Mouse (Mus musculus): ENCODE data around the gene Prok2. TPM values are rescaled to one million over a fixed set of nuclear protein-coding genes. Genes with fewer than 3 reads are reported as not detected.
A peak's percentile ranks its signal among the peaks of the same experiment; 100 is the strongest.

Prok2 gene
- polyA plus RNA-seq (2014; fragmentation: Nextera tagmentation; extraction: Ambion mirVana) = not detected in 2 replicates

DNA sequence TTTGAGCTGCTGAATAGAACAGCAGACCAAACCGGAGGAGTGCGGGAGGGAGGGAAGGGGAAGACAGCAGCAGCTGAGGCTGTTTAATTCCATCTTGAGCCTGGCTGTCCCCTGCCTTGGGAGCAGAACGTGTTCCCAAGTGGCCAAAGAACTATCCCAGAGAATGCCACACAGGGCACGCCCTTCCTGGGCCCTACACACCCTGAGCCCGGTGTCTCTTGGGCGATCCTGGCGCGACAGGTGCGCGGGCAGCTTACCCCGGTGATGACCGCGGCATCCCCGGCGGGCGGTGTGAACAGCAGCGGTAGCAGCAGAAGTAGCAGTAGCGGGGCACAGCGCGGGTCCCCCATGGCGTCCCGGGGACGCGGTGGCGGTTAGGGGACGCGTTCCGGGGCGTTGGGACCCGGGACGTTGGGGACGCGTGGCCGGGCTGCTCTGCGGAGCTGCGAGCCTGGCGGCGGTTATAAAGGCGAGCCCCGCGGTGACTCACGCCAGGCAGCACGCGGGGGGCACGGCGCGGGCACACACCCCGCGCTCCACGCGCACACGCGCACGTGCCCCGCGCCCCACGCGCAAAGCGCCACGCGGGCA, at the start of gene Prok2:
Gene Prok2 (minus strand): TSS at position 422 of the 591 bp plus-strand sequence.
- H3K27me3 ChIP-seq (ENCODE audit: control insufficient read depth, insufficient read depth, low read length) = peaks cover 28% of the 10 kb centered on the region
- no peaks in the 10 kb centered on the region for H3K9me3 ChIP-seq (ENCODE audit: control insufficient read depth, low read length)
- peak within 1 kb of the TSS; percentile 90 for H3K4me2 ChIP-seq (ENCODE audit: low read depth, low read length)
- peaks cover 10% of the 10 kb centered on the region for H3K4me1 ChIP-seq (ENCODE audit: control insufficient read depth, insufficient read depth, low read length)
- WGBS = under 1% methylated on average over 37 of the region's 61 CpGs
- H3K4me3 ChIP-seq (ENCODE audit: low read depth, low read length) = peak within 1 kb of the TSS; percentile 42
- peak; percentile 49; the same call in 1 of the 2 replicates for ATAC-seq (ENCODE audit: low read depth)
- no peak within 1 kb of the TSS for H3K27ac ChIP-seq (ENCODE audit: low read depth, low read length)
- no peaks in the 10 kb centered on the region for H3K36me3 ChIP-seq (ENCODE audit: control insufficient read depth, insufficient read depth, low read length)
- H3K9ac ChIP-seq (replicated peaks; ENCODE audit: low read depth, low read length) = peak within 1 kb of the TSS; percentile 41

DNA sequence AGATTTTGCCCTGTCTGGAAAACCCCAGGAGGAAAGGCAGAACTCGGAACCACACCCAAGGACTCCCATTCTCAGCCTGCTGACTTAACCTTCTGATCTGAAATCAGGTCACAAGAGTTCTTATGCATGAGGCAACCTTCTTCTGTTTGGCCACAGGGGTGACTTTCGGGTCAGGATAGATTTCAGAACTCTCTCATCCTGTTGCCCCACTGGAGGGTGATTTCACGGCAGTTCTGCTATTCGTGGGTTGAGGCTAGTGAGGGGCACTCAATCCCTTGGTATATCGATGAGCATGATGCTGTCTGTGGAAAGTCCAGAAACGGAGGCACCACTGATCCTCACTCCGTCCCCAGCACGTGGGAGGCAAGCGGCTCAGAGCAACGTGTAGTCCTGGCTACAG, 48.5 kb upstream of the Prok2 start:
- Histone ChIP-seq H3K4me3 (ENCODE audit: low read depth, low read length) (no peak overlapping the region), H3K4me1 (ENCODE audit: control insufficient read depth, insufficient read depth, low read length) (peaks cover 2% of the 10 kb centered on the region; the same call in 1 of the 2 replicates), H3K36me3 (ENCODE audit: control insufficient read depth, insufficient read depth, low read length) (no peaks in the 10 kb centered on the region), H3K9me3 (ENCODE audit: control insufficient read depth, low read length) (no peaks in the 10 kb centered on the region), H3K9ac (replicated peaks; ENCODE audit: low read depth, low read length) (no peak overlapping the region), H3K27ac (ENCODE audit: low read depth, low read length) (no peak overlapping the region), H3K27me3 (ENCODE audit: control insufficient read depth, insufficient read depth, low read length) (no peaks in the 10 kb centered on the region), H3K4me2 (ENCODE audit: low read depth, low read length) (no peak overlapping the region)
- WGBS = 78% methylated on average over 10 of the region's 10 CpGs
- no peak for ATAC-seq (ENCODE audit: low read depth)

DNA sequence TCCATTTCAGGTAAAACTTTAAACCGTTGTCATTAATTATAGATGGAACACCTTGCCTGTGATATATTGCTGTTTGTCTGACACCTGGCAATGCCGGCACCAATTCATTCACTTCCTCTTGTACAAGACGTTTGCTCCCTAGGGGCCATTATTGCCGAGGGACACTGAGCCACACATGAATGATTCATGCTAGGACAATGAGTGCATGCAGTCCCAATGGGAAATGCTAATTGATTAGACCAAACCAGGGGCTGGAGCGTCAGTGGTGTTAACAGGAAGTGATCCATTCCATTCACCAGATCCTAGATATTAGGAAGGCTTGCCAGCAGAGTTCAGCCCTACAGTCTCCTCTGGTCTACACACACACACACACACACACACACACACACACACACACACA, 42.3 kb upstream of the Prok2 start:
- H3K9me3 ChIP-seq (ENCODE audit: control insufficient read depth, low read length) = no peaks in the 10 kb centered on the region
- no peaks in the 10 kb centered on the region for H3K27me3 ChIP-seq (ENCODE audit: control insufficient read depth, insufficient read depth, low read length)
- H3K9ac ChIP-seq (replicated peaks; ENCODE audit: low read depth, low read length) = no peak overlapping the region
- H3K36me3 ChIP-seq (ENCODE audit: control insufficient read depth, insufficient read depth, low read length) = no peaks in the 10 kb centered on the region
- H3K4me3 ChIP-seq (ENCODE audit: low read depth, low read length) = no peak overlapping the region
- WGBS = 16% methylated on average over 5 of the region's 5 CpGs
- H3K27ac ChIP-seq (ENCODE audit: low read depth, low read length) = no peak overlapping the region
- ATAC-seq (ENCODE audit: low read depth) = no peak
- no peak overlapping the region for H3K4me2 ChIP-seq (ENCODE audit: low read depth, low read length)
- H3K4me1 ChIP-seq (ENCODE audit: control insufficient read depth, insufficient read depth, low read length) = no peaks in the 10 kb centered on the region

DNA sequence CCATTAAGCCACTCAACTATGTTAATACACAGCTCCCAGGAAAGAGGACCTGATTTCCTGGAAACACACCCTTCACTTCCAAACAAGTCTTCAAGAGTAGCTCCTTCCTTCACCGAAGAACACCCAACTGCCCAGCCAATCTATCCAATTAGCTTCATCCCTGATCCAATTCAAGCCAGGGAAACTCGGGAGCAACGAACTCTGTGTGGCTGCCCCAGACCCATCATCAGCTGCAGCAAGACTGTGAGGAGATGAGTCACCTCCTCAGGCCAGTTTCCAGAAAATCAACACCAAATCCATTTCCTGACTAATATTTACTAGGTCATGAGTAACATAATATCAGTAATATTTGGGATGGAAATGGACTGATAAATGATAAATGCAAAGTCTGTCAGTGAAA, 38.7 kb upstream of the Prok2 start:
- Histone ChIP-seq H3K9me3 (ENCODE audit: control insufficient read depth, low read length) (no peaks in the 10 kb centered on the region), H3K4me1 (ENCODE audit: control insufficient read depth, insufficient read depth, low read length) (peaks cover 4% of the 10 kb centered on the region; the same call in 1 of the 2 replicates), H3K36me3 (ENCODE audit: control insufficient read depth, insufficient read depth, low read length) (no peaks in the 10 kb centered on the region), H3K27me3 (ENCODE audit: control insufficient read depth, insufficient read depth, low read length) (no peaks in the 10 kb centered on the region), H3K27ac (ENCODE audit: low read depth, low read length) (no peak overlapping the region), H3K4me3 (ENCODE audit: low read depth, low read length) (no peak overlapping the region), H3K4me2 (ENCODE audit: low read depth, low read length) (no peak overlapping the region), H3K9ac (replicated peaks; ENCODE audit: low read depth, low read length) (no peak overlapping the region)
- 90% methylated on average over 3 of the region's 3 CpGs for WGBS
- no peak for ATAC-seq (ENCODE audit: low read depth)

DNA sequence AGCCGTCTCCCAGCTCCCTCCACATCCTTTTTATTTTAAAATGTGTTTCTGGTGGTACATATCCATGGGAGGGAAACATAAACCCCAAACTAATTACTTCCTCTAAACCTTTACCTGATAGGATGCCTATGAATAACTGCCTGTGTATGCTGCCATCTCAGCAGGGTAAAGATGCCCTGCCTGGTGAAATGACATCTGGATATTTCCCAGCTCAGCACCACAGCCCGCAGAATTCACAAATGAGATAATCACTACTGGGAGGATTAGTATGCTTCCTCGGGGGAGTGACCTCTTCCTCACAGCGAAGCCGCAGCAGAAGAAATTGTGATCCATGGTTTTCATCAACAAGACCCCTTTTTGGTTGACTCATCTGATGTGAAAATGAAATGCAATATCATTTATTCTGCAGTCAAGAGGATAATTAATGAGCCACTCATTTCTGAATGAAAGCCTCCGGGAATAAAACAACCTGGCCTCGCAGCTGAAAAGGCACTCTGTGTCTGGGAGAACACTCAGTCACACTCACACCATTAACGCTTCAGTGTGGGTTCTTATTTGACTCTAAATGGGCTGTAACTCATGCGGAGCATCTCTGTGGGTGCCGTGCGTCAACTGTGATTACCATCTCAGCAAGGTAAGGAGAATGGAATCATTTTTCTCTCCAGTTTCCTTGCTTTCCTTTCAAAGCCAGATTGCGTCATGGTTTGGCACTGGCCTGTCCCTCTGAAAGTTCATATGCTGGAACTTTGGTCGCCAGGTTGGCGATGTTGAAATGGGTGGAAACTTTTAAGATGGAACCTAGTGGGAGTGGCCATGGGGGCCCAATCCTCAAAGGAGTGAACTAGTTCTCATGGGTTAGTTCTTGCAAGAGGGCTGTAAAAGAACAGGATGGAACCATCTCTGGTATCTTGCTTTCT, 36.1 kb upstream of the Prok2 start:
- WGBS = 26% methylated on average over 14 of the region's 14 CpGs
- Histone ChIP-seq H3K4me3 (ENCODE audit: low read depth, low read length) (no peak overlapping the region), H3K36me3 (ENCODE audit: control insufficient read depth, insufficient read depth, low read length) (no peaks in the 10 kb centered on the region), H3K9ac (replicated peaks; ENCODE audit: low read depth, low read length) (no peak overlapping the region), H3K4me2 (ENCODE audit: low read depth, low read length) (no peak overlapping the region), H3K27me3 (ENCODE audit: control insufficient read depth, insufficient read depth, low read length) (no peaks in the 10 kb centered on the region), H3K27ac (ENCODE audit: low read depth, low read length) (no peak overlapping the region), H3K9me3 (ENCODE audit: control insufficient read depth, low read length) (no peaks in the 10 kb centered on the region), H3K4me1 (ENCODE audit: control insufficient read depth, insufficient read depth, low read length) (peaks cover 4% of the 10 kb centered on the region; the same call in 1 of the 2 replicates)
- peak; percentile 60; the same call in 1 of the 2 replicates for ATAC-seq (ENCODE audit: low read depth)

DNA sequence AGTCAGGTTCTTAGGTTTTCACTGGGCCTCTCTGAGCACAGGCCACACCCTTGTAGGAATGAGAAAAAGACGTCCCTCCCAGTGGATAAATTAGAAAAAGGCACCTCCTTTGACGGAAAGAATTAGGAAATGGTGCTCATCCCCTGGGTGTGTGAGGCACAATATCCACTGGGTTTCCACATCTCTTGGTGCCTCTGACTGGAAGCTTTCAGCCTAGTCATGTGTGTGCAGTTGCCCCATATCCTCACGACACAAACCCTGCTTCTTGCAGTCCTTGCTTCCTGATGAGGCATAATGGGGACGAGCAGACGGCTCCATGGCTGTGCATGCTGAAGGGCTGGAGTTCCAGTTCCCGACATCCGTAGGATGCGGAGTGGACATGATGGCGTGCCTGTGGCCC, 29.9 kb upstream of the Prok2 start:
- no peak for ATAC-seq (ENCODE audit: low read depth)
- H3K4me2 ChIP-seq (ENCODE audit: low read depth, low read length) = no peak overlapping the region
- WGBS = 88% methylated on average over 9 of the region's 9 CpGs

DNA sequence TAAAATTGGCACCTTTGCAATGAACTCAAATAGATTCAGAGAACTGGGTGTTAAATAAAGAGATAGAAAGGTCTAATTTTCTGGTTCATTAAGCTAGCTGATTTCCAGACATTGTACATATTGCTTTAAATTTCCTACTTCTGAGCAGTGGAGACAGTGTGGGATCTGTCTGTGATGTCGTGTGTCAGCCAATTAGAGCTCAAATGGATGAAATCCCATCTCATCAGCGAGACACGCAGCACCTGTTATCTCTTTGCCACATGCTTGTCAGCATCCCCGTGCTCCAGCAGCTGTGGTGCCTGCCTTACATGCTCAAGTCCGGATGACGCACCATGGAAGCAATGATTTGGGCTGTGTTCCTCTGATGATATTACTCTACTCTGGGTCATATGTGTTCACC, 25.1 kb upstream of the Prok2 start:
- Histone ChIP-seq H3K9me3 (ENCODE audit: control insufficient read depth, low read length) (no peaks in the 10 kb centered on the region), H3K4me1 (ENCODE audit: control insufficient read depth, insufficient read depth, low read length) (no peaks in the 10 kb centered on the region), H3K9ac (replicated peaks; ENCODE audit: low read depth, low read length) (no peak overlapping the region), H3K36me3 (ENCODE audit: control insufficient read depth, insufficient read depth, low read length) (no peaks in the 10 kb centered on the region), H3K27ac (ENCODE audit: low read depth, low read length) (no peak overlapping the region), H3K4me2 (ENCODE audit: low read depth, low read length) (no peak overlapping the region), H3K27me3 (ENCODE audit: control insufficient read depth, insufficient read depth, low read length) (no peaks in the 10 kb centered on the region), H3K4me3 (ENCODE audit: low read depth, low read length) (no peak overlapping the region)
- ATAC-seq (ENCODE audit: low read depth) = no peak
- WGBS = 52% methylated on average over 6 of the region's 6 CpGs

More for the DNA sequence above, 29.9 kb upstream of the Prok2 start:
- H3K27me3 ChIP-seq (ENCODE audit: control insufficient read depth, insufficient read depth, low read length) = no peaks in the 10 kb centered on the region
- H3K4me3 ChIP-seq (ENCODE audit: low read depth, low read length) = no peak overlapping the region
- no peaks in the 10 kb centered on the region for H3K4me1 ChIP-seq (ENCODE audit: control insufficient read depth, insufficient read depth, low read length)
- no peak overlapping the region for H3K27ac ChIP-seq (ENCODE audit: low read depth, low read length)
- no peaks in the 10 kb centered on the region for H3K36me3 ChIP-seq (ENCODE audit: control insufficient read depth, insufficient read depth, low read length)
- H3K9me3 ChIP-seq (ENCODE audit: control insufficient read depth, low read length) = no peaks in the 10 kb centered on the region
- H3K9ac ChIP-seq (replicated peaks; ENCODE audit: low read depth, low read length) = no peak overlapping the region

DNA sequence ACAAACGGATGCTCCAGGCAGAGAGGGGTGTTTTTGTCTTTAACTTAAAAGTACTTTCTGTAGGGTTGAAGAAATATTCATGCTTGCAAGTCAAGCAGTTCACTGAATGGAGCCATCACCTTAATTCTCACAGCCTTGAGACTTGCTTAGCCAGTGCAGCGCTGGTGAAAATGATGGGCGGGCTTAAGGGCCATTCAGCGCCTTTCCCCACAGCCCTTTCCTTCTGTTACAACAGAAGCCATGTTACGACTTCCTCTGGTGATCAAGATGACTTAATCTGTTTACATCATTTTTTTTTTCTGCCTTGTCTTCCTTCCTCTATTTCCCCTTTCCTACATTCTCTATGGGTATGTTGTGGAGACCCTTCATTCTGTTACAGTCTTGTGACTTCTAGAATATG, 20.1 kb upstream of the Prok2 start:
- Histone ChIP-seq H3K4me3 (ENCODE audit: low read depth, low read length) (no peak overlapping the region), H3K4me2 (ENCODE audit: low read depth, low read length) (no peak overlapping the region), H3K9me3 (ENCODE audit: control insufficient read depth, low read length) (no peaks in the 10 kb centered on the region), H3K9ac (replicated peaks; ENCODE audit: low read depth, low read length) (no peak overlapping the region), H3K36me3 (ENCODE audit: control insufficient read depth, insufficient read depth, low read length) (no peaks in the 10 kb centered on the region), H3K27me3 (ENCODE audit: control insufficient read depth, insufficient read depth, low read length) (no peaks in the 10 kb centered on the region), H3K4me1 (ENCODE audit: control insufficient read depth, insufficient read depth, low read length) (no peaks in the 10 kb centered on the region), H3K27ac (ENCODE audit: low read depth, low read length) (no peak overlapping the region)
- ATAC-seq (ENCODE audit: low read depth) = no peak
- 83% methylated on average over 5 of the region's 5 CpGs for WGBS

DNA sequence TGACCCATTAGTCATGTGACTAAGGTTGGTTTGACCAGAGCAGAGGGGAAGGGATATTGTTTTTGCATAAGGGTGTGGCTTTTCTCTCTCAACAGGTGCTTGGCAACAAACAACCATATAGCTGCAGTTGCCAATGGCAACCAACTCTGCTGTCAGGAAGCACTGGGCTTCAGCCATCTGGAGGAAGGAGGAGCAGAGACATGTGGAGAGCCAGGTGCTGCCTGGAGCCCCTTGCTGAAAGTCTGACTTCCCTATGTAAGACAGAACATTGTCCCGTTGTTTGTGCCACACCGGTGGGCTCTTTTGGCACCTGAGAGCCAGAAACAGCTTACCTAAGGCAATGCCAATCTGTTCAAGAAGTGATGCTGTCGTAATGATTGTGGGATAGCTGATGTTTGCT, 16.7 kb upstream of the Prok2 start:
- no peak overlapping the region for H3K9ac ChIP-seq (replicated peaks; ENCODE audit: low read depth, low read length)
- H3K4me2 ChIP-seq (ENCODE audit: low read depth, low read length) = no peak overlapping the region
- ATAC-seq (ENCODE audit: low read depth) = no peak
- no peaks in the 10 kb centered on the region for H3K4me1 ChIP-seq (ENCODE audit: control insufficient read depth, insufficient read depth, low read length)
- 64% methylated on average over 3 of the region's 3 CpGs for WGBS
- no peak overlapping the region for H3K27ac ChIP-seq (ENCODE audit: low read depth, low read length)
- H3K27me3 ChIP-seq (ENCODE audit: control insufficient read depth, insufficient read depth, low read length) = no peaks in the 10 kb centered on the region
- H3K4me3 ChIP-seq (ENCODE audit: low read depth, low read length) = no peak overlapping the region
- no peaks in the 10 kb centered on the region for H3K36me3 ChIP-seq (ENCODE audit: control insufficient read depth, insufficient read depth, low read length)
- H3K9me3 ChIP-seq (ENCODE audit: control insufficient read depth, low read length) = no peaks in the 10 kb centered on the region

All from neural tube, embryonic 14.5 days (tissue).